In genomic region chr5:147077305-147078034, GRCm38 (mm10) we compare ENCODE assay signal across 1 mouse cellular context.
A peak's percentile ranks its signal among the peaks of the same experiment; 100 is the strongest.
TF ChIP-seq lines count a peak whose summit lies in the region.

No protein-coding gene starts in this region.

TF ChIP-seq in MEL, 35 proteins besides CTCF, POLR2A, EP300 and RAD21 (continued from another document):
- no peak for TF ChIP-seq UBTF (IDR thresholded peaks at IDR 0.05; ENCODE audit: borderline replicate concordance, insufficient read depth, low read depth, low read length)
- peak; percentile 84 for TF ChIP-seq MXI1 (IDR thresholded peaks at IDR 0.05; ENCODE audit: low read depth, low read length)
- no peak for TF ChIP-seq JUND (IDR thresholded peaks at IDR 0.05; ENCODE audit: low read depth, low read length)
- TF ChIP-seq TBP (IDR thresholded peaks at IDR 0.05; ENCODE audit: low read depth, low read length) = peak; percentile 46; the same call in 1 of the 2 replicates
- TF ChIP-seq ZNF384 (IDR thresholded peaks at IDR 0.05; ENCODE audit: low read depth, low read length) = no peak
- no peak for TF ChIP-seq MAFK (IDR thresholded peaks at IDR 0.05; ENCODE audit: borderline replicate concordance, low read depth, low read length)
- peak; percentile 66 for TF ChIP-seq NRF1 (IDR thresholded peaks at IDR 0.05; ENCODE audit: insufficient read depth, low read depth, low read length, poor library complexity, severe bottlenecking)
- peak; percentile 26 for TF ChIP-seq MAX (IDR thresholded peaks at IDR 0.05; ENCODE audit: low read length)
- no peak for TF ChIP-seq POLR2AphosphoS5 (IDR thresholded peaks at IDR 0.05; ENCODE audit: borderline replicate concordance, low read depth, low read length)
- TF ChIP-seq ELF1 (IDR thresholded peaks at IDR 0.05; ENCODE audit: low read depth, low read length) = peak; percentile 78
- peak; percentile 84; the same call in 1 of the 2 replicates for TF ChIP-seq ZMIZ1 (IDR thresholded peaks at IDR 0.05; ENCODE audit: low read depth, low read length)
- TF ChIP-seq GABPA (IDR thresholded peaks at IDR 0.05; ENCODE audit: low read depth, low read length) = no peak
- TF ChIP-seq USF1 (IDR thresholded peaks at IDR 0.05; ENCODE audit: low read depth, low read length) = no peak
- no peak for TF ChIP-seq SMC3 (IDR thresholded peaks at IDR 0.05; ENCODE audit: low read depth, low read length)
- TF ChIP-seq RCOR1 (IDR thresholded peaks at IDR 0.05; ENCODE audit: low read depth, low read length) = no peak
- TF ChIP-seq USF2 (IDR thresholded peaks at IDR 0.05; ENCODE audit: borderline replicate concordance in 1 of 2, insufficient read depth in 1 of 2, low read depth in 1 of 2, low read length in 2 of 2) = no peak
- TF ChIP-seq KAT2A (conservative IDR thresholded peaks at IDR 0.05; ENCODE audit: low read depth, low read length) = no peak; the same call in 1 of the 2 replicates
- TF ChIP-seq NELFE (IDR thresholded peaks at IDR 0.05; ENCODE audit: low read depth, low read length) = peak; percentile 88
